Mouse (Mus musculus) cerebellum, adult 18-20 months (tissue): ENCODE results near the gene Osr1.

Experiments used
- DNase-seq, 2 experiments: peaks; one replicate each; pipeline ENCODE4 v3.0.0; 2021

The Osr1 gene

GRCm38 (mm10) chr12:9587732-9588131 lies 17.8 kb downstream of the Osr1 start:
- no peak for DNase-seq

- no peak for DNase-seq
Measured at GRCm38 (mm10) chr12:9589561-9590134, 19.7 kb downstream of the Osr1 start.

GRCm38 (mm10) chr12:9591141-9591540 lies 21.2 kb downstream of the Osr1 start:
- no peak for DNase-seq

DNA sequence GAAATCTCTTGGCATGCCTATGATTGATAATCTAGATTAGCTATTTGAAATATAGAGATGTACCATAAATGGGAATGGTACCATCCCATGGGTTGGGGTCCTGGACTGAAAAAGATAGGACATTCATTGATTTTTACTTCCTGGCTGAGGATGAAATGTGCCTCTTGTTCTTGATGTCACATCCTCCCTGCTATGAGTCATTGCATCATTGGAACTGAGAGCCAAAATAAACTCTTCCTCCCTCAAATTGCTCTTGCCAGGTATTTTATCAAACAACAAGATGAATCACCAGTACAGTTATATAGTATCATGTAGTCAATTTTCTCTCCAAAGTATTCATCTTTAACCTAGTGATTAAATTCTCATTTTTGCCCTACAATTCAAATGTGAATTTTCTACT lies 28.3 kb downstream of the Osr1 start:
- DNase-seq: no peak
